Mouse (Mus musculus) T-helper 1 cell (primary cell): ENCODE measurements around the gene Lrig2.

Experiments
- in situ Hi-C: fragments of 300-600 bp; cut with MboI, MseI; formaldehyde crosslinking; loops from one replicate; pipeline ENCODE4 v1.15.1; 2025; ENCODE audit warnings: high pct_unique_total_duplicates

Lrig2 gene

GRCm38 (mm10) chr3:104510771-104511429 is 818 bp downstream of the Lrig2 start:
- in situ Hi-C loops = loop anchor here (5.0 kb wide), 1 partner anchor 171 kb away; no protein-coding TSS in a partner anchor

- in situ Hi-C loops = loop anchor here (10.0 kb wide), 1 partner anchor 1777 kb away; no protein-coding TSS in a partner anchor
These were observed 10.1 kb downstream of the Lrig2 start for GRCm38 (mm10) chr3:104501648-104502047.

- in situ Hi-C loops = loop anchor here (10.0 kb wide), 1 partner anchor 1776 kb away; no protein-coding TSS in a partner anchor
These were observed 10.8 kb downstream of the Lrig2 start for GRCm38 (mm10) chr3:104500881-104501280.

DNA sequence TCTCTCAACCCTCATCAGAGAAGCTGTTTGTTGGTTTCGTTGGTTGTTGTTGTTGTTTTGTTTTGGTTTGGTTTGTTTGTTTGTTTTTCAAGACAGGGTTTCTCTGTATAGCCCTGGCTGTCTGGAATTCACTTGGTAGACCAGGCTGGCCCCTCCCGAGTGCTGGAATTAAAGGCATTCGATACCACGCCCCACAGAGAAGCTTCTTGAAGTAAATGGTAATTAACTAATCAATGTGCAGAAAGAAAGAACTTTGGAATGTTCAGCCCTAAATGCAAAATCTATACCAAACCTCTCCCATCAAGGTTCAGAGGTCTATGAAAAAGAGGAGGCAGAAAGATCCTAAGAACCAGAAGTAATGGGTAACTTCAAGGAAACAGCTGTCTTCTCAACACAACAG is 15.5 kb downstream of the Lrig2 start:
- in situ Hi-C loops = no loop called here

DNA sequence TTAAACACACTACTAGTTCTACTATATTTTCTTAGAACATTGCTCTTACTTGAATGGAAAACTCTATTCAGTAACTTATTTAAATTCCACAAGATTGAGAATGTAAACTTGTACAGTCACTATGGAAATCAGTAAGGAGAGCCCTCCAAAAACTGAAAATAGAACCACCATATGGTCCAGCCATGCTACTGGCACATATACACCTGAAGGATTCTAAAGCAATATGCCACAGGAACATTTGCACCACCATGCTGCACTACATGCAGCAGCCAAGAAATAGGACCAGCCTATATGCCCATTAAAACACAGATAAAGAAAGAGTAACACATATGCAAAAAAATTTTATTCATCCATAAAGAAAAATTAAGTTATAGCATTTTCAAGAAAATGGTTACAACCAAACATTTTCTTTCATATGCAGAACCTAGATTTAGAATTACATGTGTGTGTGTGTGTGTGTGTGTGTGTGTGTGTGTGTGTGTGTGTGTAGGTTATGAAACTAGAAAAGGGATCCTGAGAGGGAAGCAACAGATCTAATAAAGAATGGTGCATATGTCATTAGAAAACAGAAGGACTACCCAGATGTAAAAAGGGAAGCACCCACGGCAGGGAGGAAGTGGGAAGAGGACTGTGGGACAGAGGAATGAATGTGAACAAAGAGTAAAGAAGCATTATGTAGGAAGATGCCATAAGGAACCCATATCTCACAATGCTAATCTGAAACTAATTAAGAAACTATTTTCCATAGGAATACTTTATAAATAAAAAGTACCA is 30.6 kb downstream of the Lrig2 start:
- in situ Hi-C loops = no loop called here

DNA sequence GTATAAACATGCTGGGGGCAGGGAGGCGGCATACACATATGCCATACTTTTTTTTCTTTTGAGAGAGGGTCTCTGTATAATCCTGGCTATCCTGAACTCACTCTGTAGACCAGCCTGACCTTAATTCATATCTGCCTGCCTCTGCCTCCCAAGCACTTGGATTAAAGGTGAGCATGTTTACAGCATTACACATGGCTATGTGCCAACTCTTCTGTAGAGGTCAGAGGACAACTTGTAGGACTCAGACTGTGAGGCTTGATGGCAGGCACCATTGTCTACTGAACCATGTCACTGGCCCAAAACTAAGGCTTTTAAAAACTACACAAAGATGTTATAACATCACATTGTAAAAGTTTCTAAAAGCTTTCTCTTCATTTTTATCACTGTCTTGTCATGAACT is 33.7 kb downstream of the Lrig2 start:
- in situ Hi-C loops = no loop called here

GRCm38 (mm10) chr3:104469421-104469820 is 42.3 kb downstream of the Lrig2 start:
- in situ Hi-C loops = no loop called here

GRCm38 (mm10) chr3:104461226-104461625 is 50.5 kb downstream of the Lrig2 start:
- in situ Hi-C loops = no loop called here

DNA sequence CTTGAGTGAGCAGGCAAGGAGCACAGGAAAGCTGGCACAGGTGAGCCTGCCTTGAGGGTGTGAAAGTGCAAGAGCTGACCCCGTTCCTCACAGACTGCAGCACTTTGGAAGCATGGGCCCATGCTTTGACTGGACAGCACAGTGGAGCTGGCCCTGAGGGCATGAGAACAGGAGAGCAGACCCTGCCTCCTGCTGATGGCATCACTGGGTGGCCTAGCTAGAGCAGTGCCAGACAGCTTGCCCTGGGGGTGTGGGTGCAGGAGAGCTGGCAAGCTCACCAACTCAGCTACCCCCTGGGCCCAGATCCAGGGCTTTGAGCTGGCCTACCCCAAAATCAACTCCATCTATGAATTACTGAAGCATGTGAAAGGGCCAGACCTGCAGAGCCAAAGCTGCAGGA is 53.1 kb downstream of the Lrig2 start:
- in situ Hi-C loops = no loop called here

DNA sequence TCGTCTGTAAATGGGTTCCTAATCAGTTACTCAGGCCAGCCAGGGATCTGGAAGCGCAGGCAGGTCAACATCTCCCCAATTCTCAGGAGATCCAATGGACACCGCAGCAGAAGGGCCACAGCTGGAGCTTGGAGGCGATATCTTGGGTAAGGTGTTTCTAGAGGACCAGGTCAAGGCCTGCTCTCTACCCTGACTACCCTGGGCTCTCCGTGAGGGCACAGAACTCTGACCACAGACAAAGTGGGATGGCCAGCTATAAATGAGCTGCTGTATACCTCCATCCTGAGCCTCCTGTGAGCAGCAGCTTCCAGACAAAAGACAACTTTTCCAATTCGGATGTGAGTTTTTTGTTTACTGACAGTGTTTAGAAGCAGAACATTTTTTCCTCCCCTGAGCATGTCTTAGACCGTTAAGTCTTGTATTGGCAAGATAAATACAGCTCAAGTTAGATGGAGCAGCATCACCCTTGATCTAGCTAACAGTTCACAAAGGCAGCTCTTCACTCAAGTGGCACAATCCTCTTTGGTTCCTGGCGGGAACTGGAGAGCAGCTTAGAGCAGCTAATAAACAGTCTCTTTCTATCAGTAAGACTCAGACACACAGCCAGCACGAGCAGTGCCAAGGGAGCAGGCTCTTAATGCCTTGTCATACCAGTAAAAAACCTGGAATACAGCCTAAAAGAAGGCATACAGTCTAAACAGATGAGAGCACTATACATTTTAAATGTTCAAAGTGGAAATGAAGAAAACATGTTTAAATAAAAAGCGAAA is 56.0 kb downstream of the Lrig2 start:
- in situ Hi-C loops = no loop called here

DNA sequence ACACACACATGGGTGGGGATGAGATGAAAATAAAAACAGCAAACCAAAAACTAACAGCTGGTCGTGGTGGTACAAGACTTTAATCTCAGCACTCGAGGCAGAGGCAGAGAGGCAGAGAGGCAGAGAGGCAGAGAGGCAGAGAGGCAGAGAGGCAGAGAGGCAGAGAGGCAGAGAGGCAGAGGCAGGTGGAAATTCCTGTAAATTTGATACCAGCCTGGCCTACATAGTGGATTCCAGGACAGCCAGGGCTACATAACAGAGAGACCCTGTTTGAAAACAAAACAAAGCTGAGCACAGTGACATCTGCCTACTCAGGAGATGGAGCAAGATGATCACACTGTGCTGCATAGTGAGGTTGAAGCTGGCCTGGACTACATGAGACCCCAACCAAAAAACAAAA is 64.5 kb downstream of the Lrig2 start:
- in situ Hi-C loops = loop anchor here (10.0 to 25.0 kb wide), 2 partner anchors 432 to 635 kb away; partner anchors contain the start of genes Ap4b1, Dclre1b and Gm43064

DNA sequence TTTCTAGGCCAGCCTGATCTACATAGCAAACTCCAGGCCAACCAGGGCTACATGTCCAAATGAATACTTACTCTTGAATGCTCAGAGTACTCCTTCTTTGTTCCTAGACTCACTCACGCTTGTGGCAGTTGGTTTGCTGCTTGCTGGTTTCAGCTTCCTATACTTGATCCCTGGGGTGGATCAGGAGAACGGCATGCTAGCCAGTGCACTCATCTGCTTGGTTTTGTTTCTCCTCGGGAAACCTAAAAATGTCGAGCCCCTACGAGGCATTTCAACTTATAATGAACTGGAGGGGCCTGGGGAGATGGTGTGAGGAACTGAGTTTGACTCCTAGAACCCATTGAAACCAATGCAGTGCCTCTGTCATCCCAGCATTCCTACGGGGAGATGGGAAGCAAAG is 65.0 kb downstream of the Lrig2 start:
- in situ Hi-C loops = loop anchor here (10.0 to 25.0 kb wide), 2 partner anchors 432 to 634 kb away; partner anchors contain the start of genes Ap4b1, Dclre1b and Gm43064

GRCm38 (mm10) chr3:104445576-104445975 is 66.1 kb downstream of the Lrig2 start:
- in situ Hi-C loops = loop anchor here (10.0 to 25.0 kb wide), 2 partner anchors 431 to 633 kb away; partner anchors contain the start of genes Ap4b1, Dclre1b and Gm43064

- in situ Hi-C loops = loop anchor here (10.0 to 25.0 kb wide), 2 partner anchors 430 to 633 kb away; partner anchors contain the start of genes Ap4b1, Dclre1b and Gm43064
These were observed 66.7 kb downstream of the Lrig2 start for GRCm38 (mm10) chr3:104444946-104445460.

DNA sequence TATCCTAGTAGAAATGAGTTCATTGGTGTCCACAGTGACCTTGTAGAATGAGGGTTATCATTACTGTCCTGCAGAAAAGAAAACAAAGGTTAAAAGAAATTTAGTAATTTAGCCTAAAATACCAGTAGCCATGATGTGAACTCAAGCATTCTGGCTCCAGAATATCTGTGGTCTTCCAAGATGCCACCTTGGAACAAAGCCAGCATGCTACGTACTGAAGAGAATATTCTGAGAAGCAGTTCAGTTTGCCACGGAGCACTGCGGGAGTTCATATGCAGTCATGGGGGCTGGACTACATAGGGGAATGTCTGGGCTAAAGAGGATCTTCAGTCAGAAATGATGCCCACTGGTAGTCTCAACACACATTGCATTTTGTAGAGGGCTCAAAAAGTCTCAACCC is 67.6 kb downstream of the Lrig2 start:
- in situ Hi-C loops = loop anchor here (10.0 to 25.0 kb wide), 2 partner anchors 429 to 632 kb away; partner anchors contain the start of genes Ap4b1, Dclre1b and Gm43064

DNA sequence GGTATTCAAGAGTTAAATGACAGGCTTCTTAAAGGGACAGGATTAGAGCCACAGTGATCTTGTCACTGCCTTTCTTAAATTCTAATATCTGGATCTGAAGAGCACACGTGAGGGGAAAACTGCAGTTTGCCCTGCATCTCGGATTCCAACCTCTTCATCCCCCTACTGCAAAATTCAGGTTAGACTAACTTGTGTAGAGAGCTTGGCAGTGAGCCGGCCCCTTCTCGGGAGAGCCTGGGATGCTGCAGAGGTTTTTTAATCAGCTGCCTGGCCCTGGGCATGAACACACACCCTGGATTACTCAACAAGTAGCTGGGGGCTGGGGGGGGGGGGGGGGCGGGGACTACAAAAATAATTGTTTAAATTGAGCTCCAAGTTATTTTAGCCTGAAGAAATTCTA is 69.4 kb downstream of the Lrig2 start:
- in situ Hi-C loops = loop anchor here (10.0 to 25.0 kb wide), 2 partner anchors 428 to 630 kb away; partner anchors contain the start of genes Ap4b1, Dclre1b and Gm43064

DNA sequence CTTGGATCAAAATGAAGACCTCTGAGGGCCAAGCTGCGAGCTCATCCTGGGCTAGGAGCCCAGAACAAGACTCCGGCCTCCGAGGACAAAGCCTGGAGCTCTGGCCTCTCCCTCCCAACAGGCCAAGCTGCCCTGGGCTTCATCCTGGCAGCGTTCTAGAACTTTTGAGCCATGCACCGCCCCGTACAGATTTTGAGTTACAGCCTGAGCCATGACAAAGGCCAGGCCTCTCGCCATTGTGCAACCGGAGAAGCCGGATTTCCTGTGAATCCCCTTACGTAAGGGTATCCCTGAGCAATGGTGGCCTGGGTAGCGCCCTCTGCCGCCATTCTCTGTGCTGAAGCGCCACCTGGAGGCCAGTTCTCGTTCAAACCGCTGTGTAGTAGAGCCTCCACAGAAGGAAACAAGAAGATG is 69.8 kb downstream of the Lrig2 start:
- in situ Hi-C loops = loop anchor here (10.0 to 25.0 kb wide), 2 partner anchors 427 to 630 kb away; partner anchors contain the start of genes Ap4b1, Dclre1b and Gm43064

GRCm38 (mm10) chr3:104441435-104441834 is 70.3 kb downstream of the Lrig2 start:
- in situ Hi-C loops = loop anchor here (10.0 to 25.0 kb wide), 2 partner anchors 427 to 629 kb away; partner anchors contain the start of genes Ap4b1, Dclre1b and Gm43064

GRCm38 (mm10) chr3:104438777-104439176 is 72.9 kb downstream of the Lrig2 start:
- in situ Hi-C loops = loop anchor here (25.0 kb wide), 1 partner anchor 626 kb away; the partner anchor contains the start of genes Ap4b1, Dclre1b and Gm43064

DNA sequence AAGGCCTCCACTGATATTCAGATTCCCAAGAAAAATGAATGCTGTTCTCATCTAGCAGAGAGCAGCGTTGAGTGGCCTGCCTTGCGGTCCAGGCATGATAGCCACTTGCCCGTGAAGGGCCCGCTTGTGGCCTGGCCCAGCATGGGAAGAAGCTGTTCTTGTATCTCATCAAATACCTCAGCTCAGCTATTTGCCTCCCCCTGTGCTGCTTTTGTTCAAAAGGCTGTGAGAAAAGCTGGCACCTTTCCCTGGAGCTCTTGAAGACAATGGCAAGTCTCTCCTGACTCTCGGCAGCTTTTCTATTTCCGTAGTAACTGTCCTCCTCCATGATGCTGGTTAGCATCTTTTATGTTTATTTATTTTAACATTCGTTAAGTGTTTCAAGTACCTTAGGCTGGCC is 74.1 kb downstream of the Lrig2 start:
- in situ Hi-C loops = loop anchor here (25.0 kb wide), 1 partner anchor 625 kb away; the partner anchor contains the start of genes Ap4b1, Dclre1b and Gm43064

DNA sequence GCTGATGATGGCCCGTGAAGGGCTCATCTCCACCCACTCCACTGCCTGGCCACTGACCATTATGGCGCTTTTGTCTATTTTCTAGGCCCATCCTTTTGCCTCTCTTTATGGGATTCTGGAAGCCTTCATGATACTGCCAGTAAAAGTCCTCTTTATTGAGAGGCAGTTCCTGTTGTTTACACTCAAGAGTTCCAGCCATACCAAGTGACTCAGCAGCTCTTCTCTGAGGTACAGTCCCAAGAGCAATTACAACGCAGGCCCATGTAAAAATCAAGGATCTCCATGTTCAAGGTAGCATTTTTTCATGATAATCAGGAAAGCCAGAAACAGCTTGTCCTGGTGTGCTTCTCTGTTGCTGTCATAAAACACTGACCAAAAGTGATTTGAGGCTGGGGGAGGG is 75.8 kb downstream of the Lrig2 start:
- in situ Hi-C loops = loop anchor here (25.0 kb wide), 1 partner anchor 624 kb away; the partner anchor contains the start of genes Ap4b1, Dclre1b and Gm43064
